Mouse (Mus musculus) brain, adult 2 months (tissue): ENCODE data around the gene Mfsd4b2.
"Not testable (repeated sequence)": the region's sequence is repeated elsewhere in the genome, so short reads cannot be mapped to it uniquely, and the experiment has no call there.

Experiments used
- DNase-seq: peaks from one replicate; pipeline ENCODE4 v3.0.0; 2011; ENCODE audit warnings: low read depth, low spot score

The Mfsd4b2 gene

GRCm38 (mm10) chr10:39926616-39927139 lies at the start of gene Mfsd4b2:
Mfsd4b2 (minus strand) TSS chr10:39926923.
- DNase-seq, result peak; percentile 8

- DNase-seq, result no peak
These were observed 49.0 kb upstream of the Mfsd4b2 start for GRCm38 (mm10) chr10:39975771-39976170.

- DNase-seq, result peak; percentile 23
These were observed 48.3 kb upstream of the Mfsd4b2 start for GRCm38 (mm10) chr10:39974982-39975381.

GRCm38 (mm10) chr10:39967512-39967911 lies 40.8 kb upstream of the Mfsd4b2 start:
- DNase-seq, result no peak

GRCm38 (mm10) chr10:39961906-39962305 lies 35.2 kb upstream of the Mfsd4b2 start:
- no peak for DNase-seq

- no peak for DNase-seq
These were observed 33.7 kb upstream of the Mfsd4b2 start for GRCm38 (mm10) chr10:39960441-39960822.

GRCm38 (mm10) chr10:39959761-39960440 lies 33.2 kb upstream of the Mfsd4b2 start, which contains the start of gene Mfsd4b3:
Mfsd4b3 (minus strand) TSS chr10:39960153.
- DNase-seq, result peak; percentile 97

- peak; percentile 72 for DNase-seq
These were observed 31.5 kb upstream of the Mfsd4b2 start for GRCm38 (mm10) chr10:39958266-39958665.

GRCm38 (mm10) chr10:39956340-39956878 lies 29.7 kb upstream of the Mfsd4b2 start:
- peak; percentile 12 for DNase-seq

GRCm38 (mm10) chr10:39955163-39955562 lies 28.4 kb upstream of the Mfsd4b2 start:
- no peak for DNase-seq

- no peak for DNase-seq
These were observed 22.7 kb upstream of the Mfsd4b2 start for GRCm38 (mm10) chr10:39949377-39949954.

GRCm38 (mm10) chr10:39947195-39947594 lies 20.5 kb upstream of the Mfsd4b2 start:
- not testable (repeated sequence) for DNase-seq

- DNase-seq, result no peak
These were observed 9.8 kb upstream of the Mfsd4b2 start for GRCm38 (mm10) chr10:39936553-39936952.

- DNase-seq, result not testable (repeated sequence)
These were observed 2.2 kb downstream of the Mfsd4b2 start for GRCm38 (mm10) chr10:39924556-39924955.

- DNase-seq, result no peak
These were observed 14.1 kb downstream of the Mfsd4b2 start for GRCm38 (mm10) chr10:39912616-39913015.

GRCm38 (mm10) chr10:39908768-39909441 lies 17.8 kb downstream of the Mfsd4b2 start:
- no peak for DNase-seq

- no peak for DNase-seq
These were observed 19.7 kb downstream of the Mfsd4b2 start for GRCm38 (mm10) chr10:39906799-39907658.

- no peak for DNase-seq
These were observed 22.5 kb downstream of the Mfsd4b2 start for GRCm38 (mm10) chr10:39904191-39904590.

- peak; percentile 98 for DNase-seq
These were observed 27.8 kb downstream of the Mfsd4b2 start, which contains the start of gene Mfsd4b4 for GRCm38 (mm10) chr10:39898874-39899371. Mfsd4b4 (minus strand) TSS chr10:39899238.

- DNase-seq, result no peak
These were observed 30.2 kb downstream of the Mfsd4b2 start for GRCm38 (mm10) chr10:39896503-39896902.
